In genomic region chr7:132787022-132787421, GRCm38 (mm10) we compare ENCODE assay signal across 13 mouse cellular contexts. TPM values are rescaled to one million over a fixed set of nuclear protein-coding genes. Genes with fewer than 3 reads are reported as not detected.
DNase-seq lines count a peak whose midpoint lies in the region; ATAC-seq and TF ChIP-seq lines count a peak whose summit lies in the region.
"Had no signal": no experiment of that assay in that cellular context is flagged by ENCODE, and none has a peak within 500 bp of the region (broad histone marks: within the 10 kb centered on the region; RNA-seq: fewer than 3 reads in every experiment).

No protein-coding gene starts in this region.

- no peak for TF ChIP-seq CTCF in forebrain, postnatal 0 days (IDR thresholded peaks at IDR 0.05; ENCODE audit: low read depth)
- no peak for TF ChIP-seq CTCF in kidney, adult 2 months (conservative IDR thresholded peaks at IDR 0.05; ENCODE audit: insufficient read depth, insufficient read length, low read depth, low read length)

- no peak for DNase-seq in forebrain, postnatal 0 days
- DNase-seq in forebrain, embryonic 14.5 days (ENCODE audit: low spot score): no peak
- DNase-seq in kidney, adult 2 months: no peak
- no peak for DNase-seq in kidney, postnatal 14 days
- no peak for DNase-seq in lung, postnatal 10 days
- DNase-seq in left cerebral cortex, postnatal 4 days: no peak
- DNase-seq: adrenal gland, postnatal 25 days; gastrocnemius, postnatal 14 days; right cerebral cortex, adult 18-20 months had no signal

- peaks cover 9% of the 10 kb centered on the region for H3K4me1 ChIP-seq in forebrain, postnatal 0 days (ENCODE audit: insufficient read depth)
- H3K4me1 ChIP-seq in forebrain, embryonic 14.5 days (ENCODE audit: control insufficient read depth, insufficient read depth, low read length): peaks cover 13% of the 10 kb centered on the region
- peaks cover 35% of the 10 kb centered on the region for H3K4me1 ChIP-seq in kidney, adult 2 months (ENCODE audit: control insufficient read depth, insufficient read depth, low read length)
- peaks cover 22% of the 10 kb centered on the region for H3K4me1 ChIP-seq in lung, embryonic 16.5 days (replicated peaks; ENCODE audit: control insufficient read depth, insufficient read depth, low read length)
- peaks cover 38% of the 10 kb centered on the region for H3K4me1 ChIP-seq in stomach, embryonic 16.5 days (ENCODE audit: control insufficient read depth, insufficient read depth, low read length)

- H3K27ac ChIP-seq in forebrain, postnatal 0 days (ENCODE audit: low read depth, low read length): 0 out of 2 replicates have a peak overlapping the region, but pooled peaks have one; percentile 54
- H3K27ac ChIP-seq in forebrain, embryonic 14.5 days (ENCODE audit: low read depth, low read length): no peak overlapping the region
- peak overlapping the region; percentile 67 for H3K27ac ChIP-seq in kidney, adult 2 months (ENCODE audit: insufficient read depth, low read depth, low read length)
- H3K27ac ChIP-seq in lung, embryonic 16.5 days (ENCODE audit: low read length): peak overlapping the region; percentile 40; the same call in 1 of the 2 replicates
- H3K27ac ChIP-seq in stomach, embryonic 16.5 days (ENCODE audit: low read length): peak overlapping the region; percentile 3
- H3K27ac ChIP-seq: midbrain, embryonic 13.5 days; neural tube, embryonic 12.5 days had no signal

- H3K4me2 ChIP-seq in forebrain, postnatal 0 days (ENCODE audit: low read depth): no peak overlapping the region
- H3K4me2 ChIP-seq in forebrain, embryonic 14.5 days (ENCODE audit: low read length): no peak overlapping the region
- H3K4me2 ChIP-seq in lung, embryonic 16.5 days (ENCODE audit: low read depth, low read length): no peak overlapping the region
- H3K4me2 ChIP-seq in stomach, embryonic 16.5 days (ENCODE audit: low read depth, low read length): no peak overlapping the region
- H3K4me2 ChIP-seq: midbrain, embryonic 13.5 days; neural tube, embryonic 12.5 days had no signal

- intact Hi-C loops in left cerebral cortex, postnatal 4 days (cut with DNase I): no loop called here

- TF ChIP-seq POLR2A in kidney, adult 2 months (IDR thresholded peaks at IDR 0.05; ENCODE audit: low read depth, low read length): no peak

- H3K27me3 ChIP-seq in forebrain, postnatal 0 days (ENCODE audit: insufficient read depth, low read length): no peaks in the 10 kb centered on the region
- H3K27me3 ChIP-seq in forebrain, embryonic 14.5 days (replicated peaks; ENCODE audit: control insufficient read depth, insufficient read depth, low read length): no peaks in the 10 kb centered on the region
- H3K27me3 ChIP-seq in kidney, adult 2 months (replicated peaks; ENCODE audit: control insufficient read depth, insufficient read depth, low read length): no peaks in the 10 kb centered on the region
- no peaks in the 10 kb centered on the region for H3K27me3 ChIP-seq in lung, embryonic 16.5 days (ENCODE audit: control insufficient read depth, insufficient read depth, low read depth, low read length)
- H3K27me3 ChIP-seq in stomach, embryonic 16.5 days (ENCODE audit: control insufficient read depth, insufficient read depth, low read length): no peaks in the 10 kb centered on the region
- H3K27me3 ChIP-seq: midbrain, embryonic 13.5 days; neural tube, embryonic 12.5 days had no signal

- H3K4me3 ChIP-seq in forebrain, postnatal 0 days (ENCODE audit: low read depth, low read length): no peak overlapping the region
- H3K4me3 ChIP-seq in forebrain, embryonic 14.5 days (ENCODE audit: low read depth, low read length): no peak overlapping the region
- no peak overlapping the region for H3K4me3 ChIP-seq in kidney, adult 2 months (ENCODE audit: insufficient read depth, low read depth, low read length)
- no peak overlapping the region for H3K4me3 ChIP-seq in lung, embryonic 16.5 days (ENCODE audit: low read length)
- H3K4me3 ChIP-seq in stomach, embryonic 16.5 days (replicated peaks; ENCODE audit: low read length): no peak overlapping the region
- H3K4me3 ChIP-seq: midbrain, embryonic 13.5 days; neural tube, embryonic 12.5 days had no signal

- H3K9ac ChIP-seq in forebrain, postnatal 0 days: no peak overlapping the region
- no peak overlapping the region for H3K9ac ChIP-seq in forebrain, embryonic 14.5 days (ENCODE audit: low read length)
- H3K9ac ChIP-seq in lung, embryonic 16.5 days (ENCODE audit: low read length): no peak overlapping the region
- H3K9ac ChIP-seq in stomach, embryonic 16.5 days (ENCODE audit: low read length): no peak overlapping the region
- H3K9ac ChIP-seq: midbrain, embryonic 13.5 days; neural tube, embryonic 12.5 days had no signal

- WGBS in forebrain, postnatal 0 days: 96% methylated on average over 4 of the region's 4 CpGs
- 91% methylated on average over 4 of the region's 4 CpGs for WGBS in forebrain, embryonic 14.5 days
- WGBS in kidney, adult 2 months: 78% methylated on average over 4 of the region's 4 CpGs
- 86% methylated on average over 4 of the region's 4 CpGs for WGBS in lung, embryonic 16.5 days
- WGBS in stomach, embryonic 16.5 days: 73% methylated on average over 4 of the region's 4 CpGs

- H3K36me3 ChIP-seq in forebrain, postnatal 0 days (ENCODE audit: insufficient read depth): no peaks in the 10 kb centered on the region
- no peaks in the 10 kb centered on the region for H3K36me3 ChIP-seq in forebrain, embryonic 14.5 days (ENCODE audit: control insufficient read depth, insufficient read depth, low read length)
- H3K36me3 ChIP-seq in kidney, adult 2 months (ENCODE audit: control insufficient read depth, insufficient read depth, low read length): no peaks in the 10 kb centered on the region
- H3K36me3 ChIP-seq in lung, embryonic 16.5 days (ENCODE audit: control insufficient read depth, insufficient read depth, low read length): no peaks in the 10 kb centered on the region
- no peaks in the 10 kb centered on the region for H3K36me3 ChIP-seq in stomach, embryonic 16.5 days (ENCODE audit: control insufficient read depth, insufficient read depth, low read length)
- H3K36me3 ChIP-seq: neural tube, embryonic 12.5 days had no signal

- no peaks in the 10 kb centered on the region for H3K9me3 ChIP-seq in forebrain, postnatal 0 days (ENCODE audit: low read length)
- H3K9me3 ChIP-seq in forebrain, embryonic 14.5 days (replicated peaks; ENCODE audit: control insufficient read depth, low read length): no peaks in the 10 kb centered on the region
- no peaks in the 10 kb centered on the region for H3K9me3 ChIP-seq in lung, embryonic 16.5 days (ENCODE audit: control insufficient read depth, low read length)
- H3K9me3 ChIP-seq in stomach, embryonic 16.5 days (replicated peaks; ENCODE audit: control insufficient read depth, low read length): no peaks in the 10 kb centered on the region
- H3K9me3 ChIP-seq: midbrain, embryonic 13.5 days; neural tube, embryonic 12.5 days had no signal

- ATAC-seq in forebrain, postnatal 0 days: no peak
- no peak for ATAC-seq in forebrain, embryonic 14.5 days
- ATAC-seq in lung, embryonic 16.5 days (ENCODE audit: low read depth): no peak
- no peak for ATAC-seq in stomach, embryonic 16.5 days (ENCODE audit: insufficient read depth, low FRiP score)
- ATAC-seq: midbrain, embryonic 13.5 days had no signal

RNA-seq across cellular contexts. Expression of gene Fam53b, which starts 26.7 kb away (rescaled TPM):
- 5.6 and 15.4 TPM in 2 replicates for total RNA-seq in forebrain, postnatal 0 days (2014; rRNA removed)
- polyA plus RNA-seq in forebrain, postnatal 0 days (2015; fragmentation: Nextera tagmentation; extraction: Ambion mirVana): 5.6 and 5.8 TPM in 2 replicates
- 17.1 and 25.1 TPM in 2 replicates for polyA plus RNA-seq in forebrain, embryonic 14.5 days (2014; fragmentation: Nextera tagmentation; extraction: Ambion mirVana)
- polyA plus RNA-seq in kidney, adult 2 months (2012; rRNA removed): 29.3 and 31.1 TPM in 2 replicates
- polyA plus RNA-seq in lung, embryonic 16.5 days (2015; fragmentation: Nextera tagmentation; extraction: Ambion mirVana): 33.5 and 36.0 TPM in 2 replicates
- polyA plus RNA-seq in stomach, embryonic 16.5 days (2015; fragmentation: Nextera tagmentation; extraction: Ambion mirVana): 15.1 and 17.4 TPM in 2 replicates
- 10 to 100 TPM; 13.4 to 13.8 TPM for total RNA-seq in left cerebral cortex, postnatal 4 days (2021)
